Comparison of ENCODE assay signal across 21 mouse cellular contexts in genomic region chr3:68610598-68611261, GRCm38 (mm10).
DNase-seq lines count a peak whose midpoint lies in the region; ATAC-seq and TF ChIP-seq lines count a peak whose summit lies in the region.
"Had no signal": no experiment of that assay in that cellular context is flagged by ENCODE, and none has a peak within 500 bp of the region (broad histone marks: within the 10 kb centered on the region; RNA-seq: fewer than 3 reads in every experiment).

No protein-coding gene starts in this region.

- DNase-seq in heart, adult 11 months = peak; percentile 27
- no peak for DNase-seq in heart, embryonic 10.5 days (ENCODE audit: low spot score)
- DNase-seq in kidney, postnatal 36 days = peak; percentile 47 to 70
- no peak for DNase-seq in embryo, embryonic 10.5 days (ENCODE audit: low spot score)
- DNase-seq in spleen, adult 18-20 months = no peak
- DNase-seq: adrenal gland, postnatal 10 days; B cell, adult 2 months; cerebellum, adult 8-10 months; forebrain, postnatal 0 days; gastrocnemius, postnatal 36 days; heart, postnatal 36 days; thymus, adult 2 months had no signal

- no peak overlapping the region for H3K27ac ChIP-seq in heart, embryonic 10.5 days
- H3K27ac ChIP-seq in kidney, embryonic 14.5 days (ENCODE audit: low read depth, low read length) = no peak overlapping the region
- H3K27ac ChIP-seq in intestine, postnatal 0 days (ENCODE audit: low read depth, low read length) = no peak overlapping the region
- H3K27ac ChIP-seq: embryonic facial prominence, embryonic 15.5 days; hindbrain, embryonic 13.5 days; macrophage; midbrain, embryonic 15.5 days; stomach, postnatal 0 days had no signal

- no peak overlapping the region for H3K4me2 ChIP-seq in kidney, embryonic 14.5 days (replicated peaks; ENCODE audit: low read depth, low read length)
- no peak overlapping the region for H3K4me2 ChIP-seq in intestine, postnatal 0 days (replicated peaks; ENCODE audit: low read depth)
- H3K4me2 ChIP-seq: embryonic facial prominence, embryonic 15.5 days; hindbrain, embryonic 13.5 days; midbrain, embryonic 15.5 days had no signal

- no peak for TF ChIP-seq CTCF in C2C12 (IDR thresholded peaks at IDR 0.05; ENCODE audit: control insufficient read depth, insufficient read depth, insufficient read length)
- no peak for TF ChIP-seq CTCF in intestine, postnatal 0 days (IDR thresholded peaks at IDR 0.05; ENCODE audit: low read depth)

- peaks cover 10% of the 10 kb centered on the region for H3K36me3 ChIP-seq in heart, embryonic 10.5 days
- no peaks in the 10 kb centered on the region for H3K36me3 ChIP-seq in C2C12 (ENCODE audit: control insufficient read depth, insufficient read depth)
- no peaks in the 10 kb centered on the region for H3K36me3 ChIP-seq in kidney, embryonic 14.5 days (ENCODE audit: control insufficient read depth, insufficient read depth, low read length)
- no peaks in the 10 kb centered on the region for H3K36me3 ChIP-seq in intestine, postnatal 0 days (ENCODE audit: control insufficient read depth, insufficient read depth)
- H3K36me3 ChIP-seq: embryonic facial prominence, embryonic 15.5 days; midbrain, embryonic 15.5 days had no signal

- H3K4me1 ChIP-seq in heart, embryonic 10.5 days = peaks cover 22% of the 10 kb centered on the region
- H3K4me1 ChIP-seq in kidney, embryonic 14.5 days (ENCODE audit: control insufficient read depth, insufficient read depth, low read length) = peaks cover 12% of the 10 kb centered on the region; the same call in 1 of the 2 replicates
- no peaks in the 10 kb centered on the region for H3K4me1 ChIP-seq in intestine, postnatal 0 days (replicated peaks; ENCODE audit: control insufficient read depth, insufficient read depth, low read length)
- H3K4me1 ChIP-seq: embryonic facial prominence, embryonic 15.5 days had no signal

- peaks cover 15% of the 10 kb centered on the region for H3K79me3 ChIP-seq in C2C12 (ENCODE audit: low read depth)

- H3K27me3 ChIP-seq in heart, embryonic 10.5 days (ENCODE audit: insufficient read depth, poor library complexity, severe bottlenecking) = no peaks in the 10 kb centered on the region
- no peaks in the 10 kb centered on the region for H3K27me3 ChIP-seq in C2C12 (ENCODE audit: control insufficient read depth, insufficient read depth, insufficient read length)
- no peaks in the 10 kb centered on the region for H3K27me3 ChIP-seq in kidney, embryonic 14.5 days (ENCODE audit: control insufficient read depth, insufficient read depth, low read length)
- no peaks in the 10 kb centered on the region for H3K27me3 ChIP-seq in intestine, postnatal 0 days (replicated peaks; ENCODE audit: control insufficient read depth, insufficient read depth, low read length)
- H3K27me3 ChIP-seq: embryonic facial prominence, embryonic 15.5 days; heart, embryonic 15.5 days; hindbrain, embryonic 13.5 days; midbrain, embryonic 15.5 days had no signal

- peaks cover 48% of the 10 kb centered on the region for H3K79me2 ChIP-seq in C2C12 (ENCODE audit: control insufficient read depth, insufficient read depth)

- 89% methylated on average over 11 of the region's 11 CpGs for WGBS in heart, embryonic 10.5 days
- WGBS in kidney, embryonic 14.5 days = 43% methylated on average over 11 of the region's 11 CpGs
- WGBS in intestine, postnatal 0 days = 84% methylated on average over 11 of the region's 11 CpGs

- peak; percentile 46; the same call in 1 of the 2 replicates for ATAC-seq in kidney, embryonic 14.5 days (ENCODE audit: low FRiP score, low TSS enrichment)
- no peak for ATAC-seq in intestine, postnatal 0 days
- ATAC-seq: forebrain, postnatal 0 days; midbrain, embryonic 15.5 days had no signal

- no peak overlapping the region for H3K4me3 ChIP-seq in heart, embryonic 10.5 days
- no peak overlapping the region for H3K4me3 ChIP-seq in C2C12 (ENCODE audit: insufficient read depth, poor library complexity, severe bottlenecking)
- H3K4me3 ChIP-seq in kidney, embryonic 14.5 days (ENCODE audit: low read length) = no peak overlapping the region
- H3K4me3 ChIP-seq in intestine, postnatal 0 days (ENCODE audit: low read depth, low read length) = no peak overlapping the region
- H3K4me3 ChIP-seq: embryonic facial prominence, embryonic 15.5 days; heart, embryonic 15.5 days; hindbrain, embryonic 13.5 days; midbrain, embryonic 15.5 days had no signal

- no peaks in the 10 kb centered on the region for H3K9me3 ChIP-seq in heart, embryonic 10.5 days
- no peaks in the 10 kb centered on the region for H3K9me3 ChIP-seq in kidney, embryonic 14.5 days (ENCODE audit: control insufficient read depth, low read length)
- no peaks in the 10 kb centered on the region for H3K9me3 ChIP-seq in intestine, postnatal 0 days (ENCODE audit: control insufficient read depth)
- H3K9me3 ChIP-seq: embryonic facial prominence, embryonic 15.5 days; heart, embryonic 15.5 days; hindbrain, embryonic 13.5 days; midbrain, embryonic 15.5 days had no signal

- H3K9ac ChIP-seq in kidney, embryonic 14.5 days (ENCODE audit: low read depth, low read length) = no peak overlapping the region
- H3K9ac ChIP-seq in intestine, postnatal 0 days (ENCODE audit: low read depth, low read length) = no peak overlapping the region
- H3K9ac ChIP-seq: embryonic facial prominence, embryonic 15.5 days; forebrain, postnatal 0 days; heart, embryonic 15.5 days; hindbrain, embryonic 13.5 days; midbrain, embryonic 15.5 days had no signal

- H3ac ChIP-seq in C2C12 (ENCODE audit: control insufficient read depth, insufficient read length, low read depth) = no peak overlapping the region

TF ChIP-seq in C2C12, 6 proteins besides CTCF, POLR2A, EP300 and RAD21:
- TF ChIP-seq MAX (IDR thresholded peaks at IDR 0.05) (peak; percentile 9), FOSL1 (IDR thresholded peaks at IDR 0.05; ENCODE audit: insufficient read depth, low read length, poor library complexity, severe bottlenecking) (no peak), MYOD1 (IDR thresholded peaks at IDR 0.05; ENCODE audit: control insufficient read depth, insufficient read length, low read depth) (no peak), CEBPB (IDR thresholded peaks at IDR 0.05; ENCODE audit: low read depth) (no peak), MYOG (IDR thresholded peaks at IDR 0.05; ENCODE audit: control insufficient read depth, extremely low read depth, insufficient read length) (no peak), USF1 (IDR thresholded peaks at IDR 0.05; ENCODE audit: low read depth) (peak; percentile 80)

Comparison
In these comparisons a context has a peak if more than half of its experiments do, and no peak if none do; other contexts are left out.
1. DNase-seq: peak in heart, adult 11 months (single experiment) and kidney, postnatal 36 days (2 of 2); none in heart, embryonic 10.5 days (single experiment), embryo, embryonic 10.5 days (single experiment) and spleen, adult 18-20 months (0 of 2).